Mouse (Mus musculus): ENCODE measurements around the gene Aven.

- TF ChIP-seq CTCF (IDR thresholded peaks at IDR 0.05; ENCODE audit: insufficient read depth, low read depth, low read length) (no peak), POLR2A (IDR thresholded peaks at IDR 0.05; ENCODE audit: insufficient read depth, low read depth, low read length) (no peak)
Measured at GRCm38 (mm10) chr2:112591451-112591871, 98.7 kb downstream of the Aven start.

Data from olfactory bulb, adult 2 months (tissue).